Mouse (Mus musculus) forebrain, embryonic 12.5 days (tissue): ENCODE measurements around the gene Dis3. TPM values are rescaled to one million over a fixed set of nuclear protein-coding genes. Genes with fewer than 3 reads are reported as not detected.
A peak's percentile ranks its signal among the peaks of the same experiment; 100 is the strongest.

Experiments used
- ATAC-seq: fragments of 200-750 bp; cut with Nextera tagmentation; 2 replicates; pipeline ENCODE4 v1.8.0; 2017; ENCODE audit warnings: moderate TSS enrichment; ENCODE audit not compliant: low FRiP score
- H3K27ac ChIP-seq: fragments of 300-500 bp; sonication (generic); 2 replicates; pipeline ENCODE4 v1.5.1; 2016; ENCODE audit warnings: mild to moderate bottlenecking
- H3K27me3 ChIP-seq: fragments of 300-500 bp; sonication (generic); 2 replicates; pipeline ENCODE4 v1.6.1; 2016; ENCODE audit warnings: mild to moderate bottlenecking
- H3K36me3 ChIP-seq: fragments of 300-500 bp; sonication (generic); replicated peaks from 2 replicates; pipeline ENCODE4 v1.6.1; 2016; ENCODE audit warnings: mild to moderate bottlenecking
- H3K4me1 ChIP-seq: fragments of 300-500 bp; sonication (generic); 2 replicates; pipeline ENCODE4 v1.6.1; 2016
- H3K4me2 ChIP-seq: fragments of 300-500 bp; sonication (generic); 2 replicates; pipeline ENCODE4 v1.6.1; 2016; ENCODE audit warnings: mild to moderate bottlenecking, moderate library complexity
- H3K4me3 ChIP-seq: fragments of 300-500 bp; sonication (generic); replicated peaks from 2 replicates; pipeline ENCODE4 v1.5.1; 2016; ENCODE audit warnings: mild to moderate bottlenecking
- H3K9ac ChIP-seq: fragments of 300-500 bp; sonication (generic); 2 replicates; pipeline ENCODE4 v1.6.1; 2016; ENCODE audit warnings: mild to moderate bottlenecking
- H3K9me3 ChIP-seq: fragments of 300-500 bp; sonication (generic); 2 replicates; pipeline ENCODE4 v1.6.1; 2016
- WGBS: fragments of 180-500 bp; shearing (Covaris S2); methylation state at CpG from one replicate; pipeline ENCODE4 v1.1.7; 2016; 5-methylcytosine and 5-hydroxymethylcytosine counted together
- polyA plus RNA-seq: library from polyadenylated mRNA; unstranded; fragments of >200 nt; fragmentation: Nextera tagmentation; extraction: Ambion mirVana; gene quantifications from 2 replicates; pipeline ENCODE4 v1.2.1, GENCODE M21; 2016

Gene Dis3
- polyA plus RNA-seq, 1 experiment from 2014 or later, result 43.9 TPM

- 87% methylated on average over 4 of the region's 4 CpGs for WGBS
Observed at GRCm38 (mm10) chr14:99117576-99117975, 18.0 kb upstream of the Dis3 start.

DNA sequence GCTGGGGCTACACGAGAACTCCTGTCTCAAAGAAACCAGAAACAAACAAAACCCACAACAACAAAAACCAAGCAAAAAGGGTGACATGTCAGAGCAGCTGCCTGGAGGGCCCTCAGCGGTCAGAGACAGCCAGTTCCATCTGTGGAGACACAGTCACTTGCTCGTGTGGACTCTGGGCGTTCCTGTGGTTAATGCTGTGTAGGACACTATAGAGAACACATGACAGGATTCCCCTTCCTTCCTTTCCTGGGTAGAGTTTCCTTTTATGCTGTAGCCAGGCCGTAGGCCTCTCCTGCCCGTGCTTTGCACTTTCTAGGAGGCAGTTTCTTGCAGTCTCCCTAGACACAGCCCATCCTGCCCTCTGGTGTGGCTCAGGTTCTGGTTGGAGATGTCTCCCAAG, 9.2 kb upstream of the Dis3 start:
- Histone ChIP-seq H3K27ac (no peak overlapping the region), H3K9ac (no peak overlapping the region), H3K9me3 (no peaks in the 10 kb centered on the region), H3K36me3 (peaks cover 54% of the 10 kb centered on the region), H3K4me1 (no peaks in the 10 kb centered on the region), H3K4me3 (no peak overlapping the region), H3K27me3 (no peaks in the 10 kb centered on the region), H3K4me2 (no peak overlapping the region)
- ATAC-seq, result no peak
- WGBS, result 92% methylated on average over 6 of the region's 6 CpGs

More at GRCm38 (mm10) chr14:99117576-99117975, 18.0 kb upstream of the Dis3 start:
- Histone ChIP-seq H3K4me1 (no peaks in the 10 kb centered on the region), H3K27ac (no peak overlapping the region), H3K4me2 (no peak overlapping the region), H3K9ac (no peak overlapping the region), H3K27me3 (no peaks in the 10 kb centered on the region), H3K9me3 (no peaks in the 10 kb centered on the region), H3K36me3 (peaks cover 37% of the 10 kb centered on the region), H3K4me3 (no peak overlapping the region)
- no peak for ATAC-seq

DNA sequence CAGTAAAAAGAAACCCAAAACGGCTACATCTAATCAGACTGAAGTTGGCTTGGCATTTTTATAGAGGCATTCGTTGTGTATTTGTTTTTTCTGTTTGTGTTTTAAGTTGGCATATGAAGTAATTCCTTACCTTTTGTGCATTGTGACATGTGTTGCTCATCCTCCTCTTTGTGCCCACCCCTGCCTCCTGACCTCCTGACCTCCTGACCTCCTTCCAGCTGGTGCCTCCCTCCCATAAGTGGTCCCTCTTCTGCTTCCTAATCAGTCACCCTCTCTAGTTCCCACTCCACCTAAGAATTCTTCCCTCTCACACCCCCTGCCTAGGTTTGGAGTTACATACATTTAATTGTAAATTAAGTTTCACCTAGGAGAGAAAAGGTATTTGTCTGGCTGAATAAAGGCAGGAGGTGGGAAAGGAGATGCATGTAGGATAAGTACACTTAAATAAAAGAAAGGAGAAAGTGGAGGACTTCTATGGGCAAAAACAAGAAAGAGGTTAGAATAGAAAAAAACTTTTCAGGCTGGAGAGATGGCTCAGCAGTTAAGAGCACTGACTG, 8.1 kb upstream of the Dis3 start:
- peaks cover 60% of the 10 kb centered on the region for H3K36me3 ChIP-seq
- H3K4me3 ChIP-seq, result no peak overlapping the region
- no peaks in the 10 kb centered on the region for H3K27me3 ChIP-seq
- 86% methylated on average over 2 of the region's 2 CpGs for WGBS
- no peak overlapping the region for H3K27ac ChIP-seq
- H3K9ac ChIP-seq, result no peak overlapping the region
- H3K4me1 ChIP-seq, result no peaks in the 10 kb centered on the region
- H3K4me2 ChIP-seq, result no peak overlapping the region
- no peaks in the 10 kb centered on the region for H3K9me3 ChIP-seq
- no peak for ATAC-seq

GRCm38 (mm10) chr14:99106671-99107070, 7.1 kb upstream of the Dis3 start:
- no peak for ATAC-seq
- Histone ChIP-seq H3K9ac (no peak overlapping the region), H3K36me3 (peaks cover 61% of the 10 kb centered on the region), H3K27me3 (no peaks in the 10 kb centered on the region), H3K27ac (no peak overlapping the region), H3K4me2 (no peak overlapping the region), H3K4me3 (no peak overlapping the region), H3K9me3 (no peaks in the 10 kb centered on the region), H3K4me1 (no peaks in the 10 kb centered on the region)
- WGBS, result 90% methylated on average over 2 of the region's 2 CpGs

GRCm38 (mm10) chr14:99104542-99105123, 5.1 kb upstream of the Dis3 start:
- no peak overlapping the region for H3K27ac ChIP-seq
- no peaks in the 10 kb centered on the region for H3K27me3 ChIP-seq
- peaks cover 53% of the 10 kb centered on the region for H3K36me3 ChIP-seq
- peaks cover 6% of the 10 kb centered on the region for H3K4me1 ChIP-seq
- H3K4me2 ChIP-seq, result no peak overlapping the region
- H3K9me3 ChIP-seq, result no peaks in the 10 kb centered on the region
- ATAC-seq, result no peak
- no peak overlapping the region for H3K4me3 ChIP-seq
- H3K9ac ChIP-seq, result no peak overlapping the region
- WGBS, result 94% methylated on average over 6 of the region's 6 CpGs

GRCm38 (mm10) chr14:99103050-99103449, 3.5 kb upstream of the Dis3 start:
- H3K9me3 ChIP-seq, result no peaks in the 10 kb centered on the region
- WGBS, result 93% methylated on average over 4 of the region's 4 CpGs
- no peaks in the 10 kb centered on the region for H3K27me3 ChIP-seq
- peaks cover 13% of the 10 kb centered on the region for H3K4me1 ChIP-seq
- ATAC-seq, result no peak
- H3K9ac ChIP-seq, result no peak overlapping the region
- no peak overlapping the region for H3K27ac ChIP-seq
- H3K4me2 ChIP-seq, result no peak overlapping the region
- peaks cover 41% of the 10 kb centered on the region for H3K36me3 ChIP-seq
- H3K4me3 ChIP-seq, result no peak overlapping the region

DNA sequence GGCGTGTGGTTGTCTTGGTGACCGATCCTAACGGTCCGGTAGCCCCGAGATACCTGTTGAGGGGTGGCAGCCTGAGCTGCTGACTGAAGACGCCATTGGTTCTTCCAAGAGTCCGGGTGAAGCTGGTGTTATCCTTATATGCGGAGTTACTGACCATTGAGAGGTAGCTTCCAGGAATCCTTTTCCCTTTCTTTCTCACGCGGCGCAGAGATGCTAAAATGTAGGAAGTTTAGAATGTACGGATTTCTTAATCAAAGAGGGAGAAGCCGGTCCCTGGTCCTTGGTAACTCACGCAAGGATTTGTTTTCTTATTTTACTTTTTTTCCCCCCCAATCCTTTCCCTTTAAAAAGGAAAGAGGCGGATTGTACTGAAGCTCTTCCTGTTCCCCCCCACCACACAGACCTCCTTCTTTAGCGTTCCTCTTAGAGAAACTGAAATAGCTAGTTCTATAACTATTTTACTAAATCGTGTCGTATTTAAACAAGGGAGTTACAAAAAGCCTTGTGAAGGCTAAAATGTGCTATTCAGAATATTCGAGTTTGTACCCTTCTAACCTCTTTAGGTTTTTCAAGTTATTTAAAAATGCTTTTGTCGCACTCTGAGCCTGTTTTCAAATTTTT, 507 bp upstream of the Dis3 start:
- peak overlapping the region; percentile 65 for H3K4me2 ChIP-seq
- H3K27ac ChIP-seq, result no peak overlapping the region
- peak overlapping the region; percentile 94 for H3K4me3 ChIP-seq
- WGBS, result 7% methylated on average over 20 of the region's 20 CpGs
- peak overlapping the region; percentile 89 for H3K9ac ChIP-seq
- H3K27me3 ChIP-seq, result no peaks in the 10 kb centered on the region
- H3K36me3 ChIP-seq, result peaks cover 48% of the 10 kb centered on the region
- H3K4me1 ChIP-seq, result peaks cover 13% of the 10 kb centered on the region
- no peaks in the 10 kb centered on the region for H3K9me3 ChIP-seq
- no peak for ATAC-seq

GRCm38 (mm10) chr14:99088947-99089346, 10.6 kb downstream of the Dis3 start:
- Histone ChIP-seq H3K36me3 (peaks cover 63% of the 10 kb centered on the region), H3K4me2 (no peak overlapping the region), H3K4me3 (no peak overlapping the region), H3K9me3 (no peaks in the 10 kb centered on the region), H3K4me1 (no peaks in the 10 kb centered on the region), H3K27ac (no peak overlapping the region), H3K27me3 (no peaks in the 10 kb centered on the region), H3K9ac (no peak overlapping the region)
- 91% methylated on average over 7 of the region's 7 CpGs for WGBS
- ATAC-seq, result no peak

GRCm38 (mm10) chr14:99071146-99071545, 28.4 kb downstream of the Dis3 start:
- H3K9ac ChIP-seq, result no peak overlapping the region
- no peak overlapping the region for H3K27ac ChIP-seq
- no peaks in the 10 kb centered on the region for H3K27me3 ChIP-seq
- no peak overlapping the region for H3K4me3 ChIP-seq
- no peak overlapping the region for H3K4me2 ChIP-seq
- no peaks in the 10 kb centered on the region for H3K9me3 ChIP-seq
- 90% methylated on average over 4 of the region's 4 CpGs for whole genome bisulfite sequencing
- peaks cover 40% of the 10 kb centered on the region for H3K36me3 ChIP-seq
- H3K4me1 ChIP-seq, result no peaks in the 10 kb centered on the region
- no peak for ATAC-seq

GRCm38 (mm10) chr14:99063091-99063490, 36.5 kb downstream of the Dis3 start:
- H3K9me3 ChIP-seq, result no peaks in the 10 kb centered on the region
- H3K27ac ChIP-seq, result no peak overlapping the region
- H3K4me1 ChIP-seq, result no peaks in the 10 kb centered on the region
- no peak overlapping the region for H3K4me3 ChIP-seq
- H3K27me3 ChIP-seq, result no peaks in the 10 kb centered on the region
- no peak overlapping the region for H3K4me2 ChIP-seq
- H3K36me3 ChIP-seq, result peaks cover 45% of the 10 kb centered on the region
- ATAC-seq, result no peak
- WGBS, result 97% methylated on average over 2 of the region's 2 CpGs
- H3K9ac ChIP-seq, result no peak overlapping the region

- H3K36me3 ChIP-seq, result peaks cover 48% of the 10 kb centered on the region
- no peak overlapping the region for H3K9ac ChIP-seq
Observed at GRCm38 (mm10) chr14:99060616-99061015, 39.0 kb downstream of the Dis3 start.

GRCm38 (mm10) chr14:99058959-99059586, 40.5 kb downstream of the Dis3 start:
- no peaks in the 10 kb centered on the region for H3K9me3 ChIP-seq
- no peak overlapping the region for H3K9ac ChIP-seq
- ATAC-seq, result no peak
- no peak overlapping the region for H3K4me2 ChIP-seq
- H3K4me1 ChIP-seq, result no peaks in the 10 kb centered on the region
- no peaks in the 10 kb centered on the region for H3K27me3 ChIP-seq
- 92% methylated on average over 7 of the region's 7 CpGs for WGBS
- peaks cover 47% of the 10 kb centered on the region for H3K36me3 ChIP-seq
- H3K4me3 ChIP-seq, result no peak overlapping the region
- no peak overlapping the region for H3K27ac ChIP-seq

More at GRCm38 (mm10) chr14:99060616-99061015, 39.0 kb downstream of the Dis3 start:
- H3K4me3 ChIP-seq, result no peak overlapping the region
- H3K4me2 ChIP-seq, result no peak overlapping the region
- H3K4me1 ChIP-seq, result no peaks in the 10 kb centered on the region
- no peak overlapping the region for H3K27ac ChIP-seq
- ATAC-seq, result no peak
- WGBS, result 94% methylated on average over 12 of the region's 12 CpGs
- H3K27me3 ChIP-seq, result no peaks in the 10 kb centered on the region
- no peaks in the 10 kb centered on the region for H3K9me3 ChIP-seq
